In genomic region chr7:35264746-35265145, GRCm38 (mm10) we compare ENCODE assay signal across 8 mouse cellular contexts. TPM values are rescaled to one million over a fixed set of nuclear protein-coding genes. Genes with fewer than 3 reads are reported as not detected.
DNase-seq lines count a peak whose midpoint lies in the region; ATAC-seq and TF ChIP-seq lines count a peak whose summit lies in the region.
"Had no signal": no experiment of that assay in that cellular context is flagged by ENCODE, and none has a peak within 500 bp of the region (broad histone marks: within the 10 kb centered on the region; RNA-seq: fewer than 3 reads in every experiment).

No protein-coding gene starts in this region.

- no peak overlapping the region for H3K27ac ChIP-seq in neural tube, embryonic 15.5 days (replicated peaks)
- H3K27ac ChIP-seq in gastrocnemius, adult 2 months, result no peak overlapping the region
- H3K27ac ChIP-seq: heart, embryonic 13.5 days had no signal

- no peaks in the 10 kb centered on the region for H3K36me3 ChIP-seq in neural tube, embryonic 15.5 days
- H3K36me3 ChIP-seq: heart, embryonic 13.5 days had no signal

- 15% methylated on average over 7 of the region's 7 CpGs for WGBS in neural tube, embryonic 15.5 days

- ATAC-seq in neural tube, embryonic 15.5 days (ENCODE audit: low FRiP score), result no peak

- H3K4me1 ChIP-seq in neural tube, embryonic 15.5 days, result peaks cover 7% of the 10 kb centered on the region; the same call in 1 of the 2 replicates

- intact Hi-C loops in gastrocnemius, adult 2 months (cut with DNase I), result loop anchor here (5.0 kb wide), 2 partner anchors 92 to 237 kb away; no protein-coding TSS in a partner anchor

- peak; percentile 76 for TF ChIP-seq CTCF in gastrocnemius, adult 2 months (IDR thresholded peaks at IDR 0.05)

- no peak overlapping the region for H3K4me3 ChIP-seq in neural tube, embryonic 15.5 days (replicated peaks)
- H3K4me3 ChIP-seq in gastrocnemius, adult 2 months, result no peak overlapping the region
- H3K4me3 ChIP-seq: heart, embryonic 13.5 days had no signal

- no peak overlapping the region for H3K4me2 ChIP-seq in neural tube, embryonic 15.5 days
- H3K4me2 ChIP-seq: heart, embryonic 13.5 days had no signal

- DNase-seq in neural tube, embryonic 10.5 days (ENCODE audit: extremely low spot score, low spot score), result peak; percentile 63
- DNase-seq in Muller cell, postnatal 12 days (ENCODE audit: inconsistent ontology term), result peak; percentile 18
- peak; percentile 40 for DNase-seq in c-Kit-positive CD71-positive TER-119-negative erythroid progenitor cells, embryonic 14.5 days (ENCODE audit: low read depth)
- peak; percentile 53 for DNase-seq in gastrocnemius, adult 2 months
- peak; percentile 24 to 41 for DNase-seq in layer of hippocampus, postnatal 36 days
- peak; percentile 52 for DNase-seq in ovary, postnatal 14 days (ENCODE audit: low spot score)

- no peaks in the 10 kb centered on the region for H3K9me3 ChIP-seq in neural tube, embryonic 15.5 days (replicated peaks)
- H3K9me3 ChIP-seq: heart, embryonic 13.5 days had no signal

- no peaks in the 10 kb centered on the region for H3K27me3 ChIP-seq in neural tube, embryonic 15.5 days (replicated peaks)

- no peak overlapping the region for H3K9ac ChIP-seq in neural tube, embryonic 15.5 days (replicated peaks)
- H3K9ac ChIP-seq: heart, embryonic 13.5 days had no signal

RNA-seq across cellular contexts. Expression of gene Lrp3, which starts 49.4 kb away (rescaled TPM):
- polyA plus RNA-seq in neural tube, embryonic 15.5 days (2015; fragmentation: Nextera tagmentation; extraction: Ambion mirVana), result 22.7 and 28.2 TPM in 2 replicates
- 1 to 10 TPM; 7.5 to 8.6 TPM for total RNA-seq in gastrocnemius, adult 2 months (2021)
- total RNA-seq in layer of hippocampus, postnatal 36 days (2021), result 10 to 100 TPM; 72.8 to 73.5 TPM

RNA-seq across cellular contexts. Expression of gene Gpatch1, which starts 53.5 kb away (rescaled TPM):
- polyA plus RNA-seq in neural tube, embryonic 15.5 days (2015; fragmentation: Nextera tagmentation; extraction: Ambion mirVana), result 18.8 and 19.3 TPM in 2 replicates
- 1 to 10 TPM; 6.4 to 7.4 TPM for total RNA-seq in gastrocnemius, adult 2 months (2021)
- 10 to 100 TPM; 25.4 to 26.8 TPM for total RNA-seq in layer of hippocampus, postnatal 36 days (2021)

Comparison
In these comparisons a context has a peak if more than half of its experiments do, and no peak if none do; other contexts are left out.
1. RNA of gene Lrp3, which starts 49.4 kb away (total RNA-seq): 72.8 to 73.5 TPM in layer of hippocampus, postnatal 36 days; 7.5 to 8.6 TPM in gastrocnemius, adult 2 months; every median in the first group is over 4 times any median in the second.
2. Peak in every context shown above with its lines, with median percentiles within 50 percentile points of each other: DNase-seq.